Comparison of ENCODE assay signal across 10 mouse cellular contexts in the genomic region with DNA sequence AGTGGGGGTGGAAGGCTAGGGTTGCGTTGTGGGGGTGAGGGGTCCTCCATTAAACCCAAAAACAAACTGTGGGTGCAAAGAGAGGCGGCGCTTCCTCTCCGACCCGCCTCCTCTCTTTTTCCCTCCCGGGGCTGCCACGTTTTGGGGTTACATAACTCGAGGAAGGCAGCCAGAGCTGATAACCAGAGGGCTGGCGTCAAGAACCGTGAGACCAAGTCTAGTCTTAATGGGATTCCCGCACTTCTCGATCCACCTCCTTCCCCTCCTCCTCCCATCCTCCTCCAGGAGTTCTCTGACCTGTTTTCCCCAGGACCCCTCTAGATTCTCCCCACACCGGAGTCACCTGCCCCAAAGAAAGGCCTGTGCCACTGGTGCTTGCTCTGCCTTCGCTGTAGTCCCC. TPM values are rescaled to one million over a fixed set of nuclear protein-coding genes. Genes with fewer than 3 reads are reported as not detected.
A peak's percentile ranks its signal among the peaks of the same experiment; 100 is the strongest.
DNase-seq lines count a peak whose midpoint lies in the region; ATAC-seq and TF ChIP-seq lines count a peak whose summit lies in the region.
"Had no signal": no experiment of that assay in that cellular context is flagged by ENCODE, and none has a peak within 500 bp of the region (broad histone marks: within the 10 kb centered on the region; RNA-seq: fewer than 3 reads in every experiment).

No protein-coding gene starts in this region.

- peaks cover 26% of the 10 kb centered on the region for H3K27me3 ChIP-seq in forebrain, embryonic 12.5 days
- no peaks in the 10 kb centered on the region for H3K27me3 ChIP-seq in lung, embryonic 14.5 days (ENCODE audit: insufficient read depth, low read length)

- no peak overlapping the region for H3K27ac ChIP-seq in forebrain, embryonic 12.5 days
- no peak overlapping the region; the same call in 1 of the 2 replicates for H3K27ac ChIP-seq in lung, embryonic 14.5 days (ENCODE audit: low read depth)

- peak overlapping the region; percentile 65; the same call in 1 of the 2 replicates for H3K9ac ChIP-seq in forebrain, embryonic 12.5 days
- peak overlapping the region; percentile 78; the same call in 1 of the 2 replicates for H3K9ac ChIP-seq in lung, embryonic 14.5 days

- DNase-seq in retina, postnatal 1 day, result peak; percentile 7
- DNase-seq in retina, embryonic 14.5 days (ENCODE audit: low spot score), result no peak
- DNase-seq in heart, postnatal 4 days, result peak; percentile 51
- peak; percentile 63 for DNase-seq in lung, embryonic 14.5 days
- no peak for DNase-seq in B cell, adult 2 months
- no peak for DNase-seq in layer of hippocampus, adult 9-11 months
- DNase-seq in layer of hippocampus, postnatal 14 days (ENCODE audit: low spot score in 2 of 2), result no peak

- TF ChIP-seq CTCF in lung, embryonic 14.5 days (IDR thresholded peaks at IDR 0.05; ENCODE audit: low read depth), result no peak

- H3K9me3 ChIP-seq in forebrain, embryonic 12.5 days, result no peaks in the 10 kb centered on the region
- no peaks in the 10 kb centered on the region for H3K9me3 ChIP-seq in lung, embryonic 14.5 days (ENCODE audit: low read depth, low read length)

- 15% methylated on average over 14 of the region's 14 CpGs for WGBS in forebrain, embryonic 12.5 days
- 9% methylated on average over 14 of the region's 14 CpGs for WGBS in lung, embryonic 14.5 days

- H3K4me2 ChIP-seq in forebrain, embryonic 12.5 days, result peak overlapping the region; percentile 98
- peak overlapping the region; percentile 79 for H3K4me2 ChIP-seq in lung, embryonic 14.5 days

- H3K4me1 ChIP-seq in forebrain, embryonic 12.5 days, result peaks cover 28% of the 10 kb centered on the region
- H3K4me1 ChIP-seq in lung, embryonic 14.5 days (ENCODE audit: insufficient read depth), result no peaks in the 10 kb centered on the region

- H3K36me3 ChIP-seq in forebrain, embryonic 12.5 days (replicated peaks), result 0 out of 2 replicates have a peak, but pooled peaks cover 3% of the 10 kb centered on the region
- H3K36me3 ChIP-seq in lung, embryonic 14.5 days (ENCODE audit: insufficient read depth), result peaks cover 22% of the 10 kb centered on the region; the same call in 1 of the 2 replicates

- ATAC-seq in forebrain, embryonic 12.5 days (ENCODE audit: low FRiP score), result no peak; the same call in 1 of the 2 replicates
- ATAC-seq in lung, embryonic 14.5 days (ENCODE audit: insufficient read depth), result peak; percentile 22

- H3K4me3 ChIP-seq in forebrain, embryonic 12.5 days (replicated peaks), result peak overlapping the region; percentile 59
- H3K4me3 ChIP-seq in lung, embryonic 14.5 days (ENCODE audit: low read depth, low read length), result peak overlapping the region; percentile 58

RNA-seq across cellular contexts. Expression of a gene that starts 0.7 kb away (rescaled TPM):
- 26.2 and 28.4 TPM in 2 replicates for polyA plus RNA-seq in forebrain, embryonic 12.5 days (2016; fragmentation: Nextera tagmentation; extraction: Ambion mirVana)
- 10 to 100 TPM in 1 of 2 experiments, 1 to 10 TPM in 1; 9.6 to 10.9 TPM for total RNA-seq in heart, postnatal 4 days (2021)
- polyA plus RNA-seq in lung, embryonic 14.5 days (2014; fragmentation: Nextera tagmentation; extraction: Ambion mirVana), result 49.1 and 59.0 TPM in 2 replicates
- total RNA-seq in layer of hippocampus, postnatal 14 days (2021), result 10 to 100 TPM; 11.8 to 14.1 TPM

RNA-seq across cellular contexts. Expression of a gene that starts 6.9 kb away (rescaled TPM):
- polyA plus RNA-seq in forebrain, embryonic 12.5 days (2016; fragmentation: Nextera tagmentation; extraction: Ambion mirVana), result not detected in 2 replicates
- total RNA-seq in heart, postnatal 4 days (2021), result not detected
- not detected in 2 replicates for polyA plus RNA-seq in lung, embryonic 14.5 days (2014; fragmentation: Nextera tagmentation; extraction: Ambion mirVana)
- total RNA-seq in layer of hippocampus, postnatal 14 days (2021), result not detected
- total RNA-seq: adrenal gland, postnatal 36 days; layer of hippocampus, adult 18-20 months had no signal

RNA-seq across cellular contexts. Expression of a gene that starts 7.0 kb away (rescaled TPM):
- polyA plus RNA-seq in forebrain, embryonic 12.5 days (2016; fragmentation: Nextera tagmentation; extraction: Ambion mirVana), result not detected in 2 replicates
- total RNA-seq in heart, postnatal 4 days (2021), result not detected
- not detected in 2 replicates for polyA plus RNA-seq in lung, embryonic 14.5 days (2014; fragmentation: Nextera tagmentation; extraction: Ambion mirVana)
- total RNA-seq in layer of hippocampus, postnatal 14 days (2021), result not detected
- total RNA-seq: adrenal gland, postnatal 36 days; layer of hippocampus, adult 18-20 months had no signal

RNA-seq across cellular contexts. Expression of a gene that starts 8.2 kb away (rescaled TPM):
- polyA plus RNA-seq in forebrain, embryonic 12.5 days (2016; fragmentation: Nextera tagmentation; extraction: Ambion mirVana), result 0.15 TPM in 1 of 2 replicates, not detected in the other
- total RNA-seq in heart, postnatal 4 days (2021), result not detected
- not detected in 2 replicates for polyA plus RNA-seq in lung, embryonic 14.5 days (2014; fragmentation: Nextera tagmentation; extraction: Ambion mirVana)
- total RNA-seq in layer of hippocampus, postnatal 14 days (2021), result not detected
- total RNA-seq: adrenal gland, postnatal 36 days; layer of hippocampus, adult 18-20 months had no signal

RNA-seq across cellular contexts. Expression of a gene that starts 26.0 kb away (rescaled TPM):
- 133 and 137 TPM in 2 replicates for polyA plus RNA-seq in forebrain, embryonic 12.5 days (2016; fragmentation: Nextera tagmentation; extraction: Ambion mirVana)
- total RNA-seq in heart, postnatal 4 days (2021), result 10 to 100 TPM; 39.0 to 45.3 TPM
- 63.3 and 66.0 TPM in 2 replicates for polyA plus RNA-seq in lung, embryonic 14.5 days (2014; fragmentation: Nextera tagmentation; extraction: Ambion mirVana)
- total RNA-seq in layer of hippocampus, postnatal 14 days (2021), result 10 to 100 TPM; 85.3 to 87.5 TPM

Comparison
In these comparisons a context has a peak if more than half of its experiments do, and no peak if none do; other contexts are left out.
1. DNase-seq: peak in retina, postnatal 1 day (single experiment), heart, postnatal 4 days (single experiment) and lung, embryonic 14.5 days (single experiment); none in retina, embryonic 14.5 days (single experiment), B cell, adult 2 months (0 of 2), layer of hippocampus, adult 9-11 months (single experiment) and layer of hippocampus, postnatal 14 days (0 of 2).